Mouse (Mus musculus) CH12.LX (cell line): Measurements from ENCODE around the gene Tjp3. TPM values are rescaled to one million over a fixed set of nuclear protein-coding genes. Genes with fewer than 3 reads are reported as not detected.

Source experiments
- DNase-seq: peaks from one replicate; pipeline ENCODE4 v3.0.0-alpha.2; 2013; ENCODE audit errors: extremely low read depth
- H3K27ac ChIP-seq: 2 replicates; pipeline ENCODE4 v1.5.1; 2012; ENCODE audit warnings: low read depth, mild to moderate bottlenecking, control low read depth, moderate library complexity; ENCODE audit not compliant: insufficient read depth
- H3K27me3 ChIP-seq: replicated peaks from 2 replicates; pipeline ENCODE3; 2012; ENCODE audit warnings: inconsistent platforms
- H3K36me3 ChIP-seq, 2 experiments: replicated peaks in 1 of 2; 2 replicates each; pipeline versions ENCODE3 to v1.6.1; 2012; ENCODE audit warnings: inconsistent platforms in 1 of 2, low read length in 1 of 2, mild to moderate bottlenecking in 1 of 2, mixed read lengths in 1 of 2, moderate library complexity in 1 of 2; ENCODE audit not compliant: control insufficient read depth in 1 of 2, insufficient read depth in 1 of 2
- H3K4me1 ChIP-seq, 2 experiments: 2 replicates each; pipeline ENCODE4 v1.6.1; 2012; ENCODE audit warnings: inconsistent platforms in 1 of 2, moderate library complexity in 1 of 2; ENCODE audit not compliant: insufficient read depth in 2 of 2, control insufficient read depth in 1 of 2
- H3K4me2 ChIP-seq: 2 replicates; pipeline ENCODE4 v1.6.1; 2012; ENCODE audit warnings: low read depth, mild to moderate bottlenecking, control low read depth; ENCODE audit not compliant: poor library complexity, insufficient read depth, severe bottlenecking
- H3K4me3 ChIP-seq, 3 experiments: fragments of 150-350 bp in 1 of 3; sonication (generic) in 1 of 3; replicated peaks in 1 of 3; 2 replicates each; pipeline versions ENCODE3 to v1.5.1; 2011 to 2012; ENCODE audit warnings: low read depth in 2 of 3, low read length in 2 of 3, mild to moderate bottlenecking in 2 of 3, moderate library complexity in 2 of 3, control low read depth in 1 of 3, improper control_type of control experiment in 1 of 3, inconsistent platforms in 1 of 3, mixed read lengths in 1 of 3; ENCODE audit not compliant: poor library complexity in 1 of 3
- H3K79me2 ChIP-seq: replicated peaks from 2 replicates; pipeline ENCODE4 v1.6.1; 2012; ENCODE audit warnings: mild to moderate bottlenecking, moderate library complexity; ENCODE audit not compliant: control insufficient read depth, poor library complexity, insufficient read depth, severe bottlenecking; ENCODE audit errors: extremely low read depth
- H3K9ac ChIP-seq: 2 replicates; pipeline ENCODE4 v1.6.1; 2012; ENCODE audit warnings: low read depth, mild to moderate bottlenecking, control low read depth, moderate library complexity; ENCODE audit not compliant: insufficient read depth
- H3K9me3 ChIP-seq: replicated peaks from 2 replicates; pipeline ENCODE3; 2012; ENCODE audit warnings: low read length, inconsistent platforms, mixed read lengths
- CHD1 ChIP-seq: IDR thresholded peaks from 2 replicates; pipeline ENCODE4 v1.6.1; 2012; ENCODE audit warnings: low read depth, low read length, improper control_type of control experiment, inconsistent platforms
- CTCF ChIP-seq, 2 experiments: IDR thresholded peaks in 1 of 2; conservative IDR thresholded peaks in 1 of 2; 2 replicates each; pipeline ENCODE4 v1.5.1; 2011 to 2012; ENCODE audit warnings: low read depth in 2 of 2, low read length in 2 of 2, improper control_type of control experiment in 1 of 2, inconsistent platforms in 1 of 2, mild to moderate bottlenecking in 1 of 2, moderate library complexity in 1 of 2
- ETS1 ChIP-seq: conservative IDR thresholded peaks from 2 replicates; pipeline ENCODE4 v1.6.1; 2012; ENCODE audit warnings: low read depth, mild to moderate bottlenecking, inconsistent platforms, low read length, improper control_type of control experiment, moderate library complexity
- GABPA ChIP-seq: IDR thresholded peaks from 2 replicates; pipeline ENCODE4 v1.6.1; 2012; ENCODE audit warnings: low read depth, low read length, improper control_type of control experiment, inconsistent platforms; ENCODE audit not compliant: insufficient replicate concordance
- HCFC1 ChIP-seq: IDR thresholded peaks from 2 replicates; pipeline ENCODE4 v1.6.1; 2012; ENCODE audit warnings: low read depth, mild to moderate bottlenecking, inconsistent platforms, low read length, improper control_type of control experiment
- JUN ChIP-seq: IDR thresholded peaks from 2 replicates; pipeline ENCODE4 v1.6.1; 2011; ENCODE audit warnings: low read depth, mild to moderate bottlenecking, low read length, improper control_type of control experiment, moderate library complexity; ENCODE audit not compliant: insufficient read depth
- KAT2A ChIP-seq: IDR thresholded peaks from 2 replicates; pipeline ENCODE4 v1.6.1; 2012; ENCODE audit warnings: low read length, improper control_type of control experiment, inconsistent platforms; ENCODE audit not compliant: insufficient replicate concordance
- MAFK ChIP-seq: IDR thresholded peaks from 2 replicates; pipeline ENCODE4 v1.6.1; 2011; ENCODE audit warnings: low read length, improper control_type of control experiment; ENCODE audit not compliant: insufficient replicate concordance
- MEF2A ChIP-seq: IDR thresholded peaks from 2 replicates; pipeline ENCODE4 v1.6.1; 2014; ENCODE audit warnings: low read depth, mild to moderate bottlenecking, inconsistent platforms, low read length, improper control_type of control experiment, borderline replicate concordance
- MYC ChIP-seq: IDR thresholded peaks from 2 replicates; pipeline ENCODE4 v1.6.1; 2011; ENCODE audit warnings: low read depth, mild to moderate bottlenecking, improper control_type of control experiment, low read length
- NELFE ChIP-seq: IDR thresholded peaks from 2 replicates; pipeline ENCODE4 v1.6.1; 2011; ENCODE audit warnings: low read depth, low read length, improper control_type of control experiment
- PAX5 ChIP-seq: IDR thresholded peaks from 2 replicates; pipeline ENCODE4 v1.6.1; 2012; ENCODE audit warnings: low read length, inconsistent platforms, mixed read lengths
- RAD21 ChIP-seq: IDR thresholded peaks from 2 replicates; pipeline ENCODE4 v1.6.1; 2011; ENCODE audit warnings: low read depth, mild to moderate bottlenecking, low read length, improper control_type of control experiment, moderate library complexity
- SIN3A ChIP-seq: IDR thresholded peaks from 2 replicates; pipeline ENCODE4 v1.6.1; 2012; ENCODE audit warnings: low read length, improper control_type of control experiment, inconsistent platforms
- TBP ChIP-seq: conservative IDR thresholded peaks from 2 replicates; pipeline ENCODE4 v1.6.1; 2011; ENCODE audit warnings: low read depth, low read length, improper control_type of control experiment
- ZC3H11A ChIP-seq: IDR thresholded peaks from 2 replicates; pipeline ENCODE4 v1.6.1; 2012; ENCODE audit warnings: low read depth, mild to moderate bottlenecking, inconsistent platforms, low read length, improper control_type of control experiment
- ZKSCAN1 ChIP-seq: IDR thresholded peaks from 2 replicates; pipeline ENCODE4 v1.6.1; 2012; ENCODE audit warnings: low read depth, inconsistent platforms, low read length, improper control_type of control experiment, borderline replicate concordance
- ZMIZ1 ChIP-seq: IDR thresholded peaks from 2 replicates; pipeline ENCODE4 v1.6.1; 2012; ENCODE audit warnings: low read depth, mild to moderate bottlenecking, inconsistent platforms, low read length, improper control_type of control experiment
- dilution Hi-C: fragments of 300-500 bp; cut with MboI; formaldehyde crosslinking; loops from 2 replicates; pipeline ENCODE4 v1.14.3; 2020; ENCODE audit warnings: low sequenced_read_pairs; ENCODE audit not compliant: extremely low pct_unique_long_range_greater_than_20kb, extremely low pct_ligation_motif_present
- in situ Hi-C: fragments of 300-500 bp; cut with MboI; formaldehyde crosslinking; loops from 3 replicates; pipeline ENCODE4 v1.14.3; 2019; ENCODE audit warnings: low sequenced_read_pairs, low pct_ligation_motif_present, low pct_unique_long_range_greater_than_20kb, mixed read lengths
- polyA plus RNA-seq: library from polyadenylated mRNA; unstranded; fragments of >175 nt; gene quantifications from 2 replicates; pipeline ENCODE4 v1.2.1, GENCODE M21; 2012; ENCODE audit warnings: low read depth; ENCODE audit not compliant: insufficient read length
- total RNA-seq, 2 experiments: library from RNA; depleted of rRNA; stranded (reverse); fragments of 300-350 nt in 1 of 2; fragments of >200 nt in 1 of 2; gene quantifications; 2 replicates each; pipeline ENCODE4 v1.2.3; 2012 to 2014

Gene Tjp3
- total and polyA plus RNA-seq, 3 experiments: 0.42 to 7.2 (median 0.76) TPM

DNA sequence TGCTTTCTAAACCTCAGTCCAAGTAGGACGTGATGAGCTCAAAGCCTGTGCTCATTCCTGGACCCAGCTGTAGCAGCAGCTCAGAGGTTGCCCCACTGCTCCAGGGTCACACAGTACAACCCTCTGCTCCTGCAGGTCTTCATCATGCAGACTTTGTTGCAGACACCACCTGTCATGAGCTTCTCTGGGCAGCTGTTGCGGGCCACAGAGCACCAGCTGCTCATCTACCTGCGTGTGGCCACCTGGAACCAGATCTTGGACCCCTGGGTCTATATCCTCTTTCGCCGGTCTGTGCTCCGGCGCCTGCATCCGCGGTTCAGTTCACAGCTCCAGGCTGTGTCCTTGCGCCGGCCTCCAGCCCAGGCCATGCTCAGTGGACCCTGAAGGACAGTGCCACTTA, 42.9 kb upstream of the Tjp3 start:
- in situ Hi-C loops (no loop called here), dilution Hi-C loops (no loop called here)
- Histone ChIP-seq H3K9me3 (no peaks in the 10 kb centered on the region), H3K4me1 (peaks cover 4 to 12% of the 10 kb centered on the region in 2 experiments), H3K79me2 (no peaks in the 10 kb centered on the region), H3K27ac (no peak overlapping the region), H3K4me3 (no peak overlapping the region), H3K9ac (no peak overlapping the region), H3K36me3 (peaks cover 0 to 16% of the 10 kb centered on the region in 2 experiments), H3K27me3 (peaks cover 3% of the 10 kb centered on the region)
- no peak for DNase-seq
- TF ChIP-seq KAT2A: no peak
- TF ChIP-seq ZKSCAN1: no peak
- no peak for TF ChIP-seq MYC
- no peak for TF ChIP-seq CHD1
- TF ChIP-seq HCFC1: no peak
- no peak for TF ChIP-seq NELFE
- no peak for TF ChIP-seq GABPA
- TF ChIP-seq ZC3H11A: no peak
- no peak for TF ChIP-seq JUN
- no peak for TF ChIP-seq PAX5
- TF ChIP-seq MAFK: no peak
- no peak for TF ChIP-seq MEF2A
- TF ChIP-seq, all 38 proteins: peak for 0
- H3K4me2 ChIP-seq: no peak overlapping the region

- H3K4me1 ChIP-seq: peaks cover 6 to 24% of the 10 kb centered on the region in 2 experiments
These were observed 40.9 kb upstream of the Tjp3 start for GRCm38 (mm10) chr10:81332277-81332676.

More at GRCm38 (mm10) chr10:81332277-81332676, 40.9 kb upstream of the Tjp3 start:
- Histone ChIP-seq H3K4me3 (no peak overlapping the region), H3K36me3 (peaks cover under 1 to 32% of the 10 kb centered on the region in 2 experiments), H3K79me2 (no peaks in the 10 kb centered on the region), H3K9ac (no peak overlapping the region), H3K9me3 (no peaks in the 10 kb centered on the region), H3K27ac (no peak overlapping the region), H3K4me2 (no peak overlapping the region), H3K27me3 (peaks cover under 1% of the 10 kb centered on the region)
- dilution Hi-C loops (no loop called here), in situ Hi-C loops (no loop called here)
- TF ChIP-seq SIN3A (no peak), CTCF (conservative IDR thresholded peaks at IDR 0.05 in 1 of 2, IDR thresholded peaks at IDR 0.05 in 1 of 2; ENCODE audit: low read depth in 2 of 2, low read length in 2 of 2) (no peak), RAD21 (no peak), NELFE (no peak), ETS1 (no peak), CHD1 (no peak), ZC3H11A (no peak), JUN (no peak), TBP (no peak), ZMIZ1 (no peak)
- DNase-seq: no peak
